Mouse (Mus musculus) spleen, adult 2 months (tissue): ENCODE results near the gene Rab27a.

Experiments
- CTCF ChIP-seq: fragments of 200-500 bp; IDR thresholded peaks from 2 replicates; pipeline ENCODE4 v1.5.1; 2011; ENCODE audit warnings: mild to moderate bottlenecking, inconsistent platforms; ENCODE audit not compliant: insufficient read depth, insufficient read length, insufficient replicate concordance; ENCODE audit errors: extremely low read depth
- POLR2A ChIP-seq: fragments of 200-500 bp; IDR thresholded peaks from 2 replicates; pipeline ENCODE4 v1.6.1; 2011; ENCODE audit warnings: low read depth, low read length, inconsistent platforms

GRCm38 (mm10) chr9:72996806-72997205, 47.8 kb upstream of the Rab27a start:
- TF ChIP-seq CTCF, result no peak
- TF ChIP-seq POLR2A, result no peak
